Mouse (Mus musculus) embryonic fibroblast, embryonic 13.5 days (primary cell): ENCODE measurements around the gene Hoxa5.

Source experiments
- CTCF ChIP-seq: IDR thresholded peaks from 2 replicates; pipeline ENCODE4 v1.5.1; 2011; ENCODE audit warnings: mild to moderate bottlenecking, control low read depth, low read length, moderate library complexity, borderline replicate concordance; ENCODE audit not compliant: insufficient read depth
- POLR2A ChIP-seq: IDR thresholded peaks from 2 replicates; pipeline ENCODE4 v1.6.1; 2011; ENCODE audit warnings: low read depth, mild to moderate bottlenecking, control low read depth, low read length, moderate library complexity

DNA sequence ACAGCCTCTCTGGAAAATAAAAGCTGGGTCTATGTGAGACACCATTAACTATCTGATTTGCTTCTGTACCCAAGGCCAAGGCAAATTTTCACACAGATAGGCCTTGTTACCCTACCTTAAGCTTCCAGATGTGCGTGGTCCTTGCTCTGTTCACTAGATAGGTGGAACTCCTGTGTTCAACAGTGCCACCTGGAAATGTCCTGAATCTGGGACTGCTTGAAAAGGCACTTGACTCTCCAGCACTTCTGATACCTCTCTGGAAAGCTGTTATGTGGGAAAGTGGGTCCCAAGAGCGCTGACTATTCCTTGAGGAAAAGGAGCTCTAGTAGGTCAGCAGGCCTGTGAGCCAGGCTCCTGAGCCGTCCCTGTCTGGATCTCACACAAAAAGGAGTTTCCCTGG, 32.4 kb upstream of the Hoxa5 start:
- TF ChIP-seq POLR2A = no peak
- no peak for TF ChIP-seq CTCF
